Mouse (Mus musculus): ENCODE results near the gene Ykt6. TPM values are rescaled to one million over a fixed set of nuclear protein-coding genes. Genes with fewer than 3 reads are reported as not detected.

Ykt6 gene
- total and polyA plus RNA-seq, 3 experiments = 11.6 to 51.5 (median 22.5) TPM

- no peaks in the 10 kb centered on the region for H3K9me3 ChIP-seq (replicated peaks)
- peaks cover 4% of the 10 kb centered on the region; the same call in 1 of the 2 replicates for H3K4me1 ChIP-seq (ENCODE audit: insufficient read depth, low read depth, low read length)
- no peak for DNase-seq (ENCODE audit: low spot score)
- peaks cover 22% of the 10 kb centered on the region for H3K27me3 ChIP-seq (ENCODE audit: insufficient read depth, low read length)
- ATAC-seq (ENCODE audit: extremely low read depth, insufficient number of reproducible peaks, low FRiP score, poor library complexity, severe bottlenecking) = no peak
- TF ChIP-seq GATA1 (IDR thresholded peaks at IDR 0.05; ENCODE audit: borderline replicate concordance, low read length) (no peak), POLR2AphosphoS5 (IDR thresholded peaks at IDR 0.05; ENCODE audit: insufficient replicate concordance, low read depth, low read length) (no peak), GATA2 (IDR thresholded peaks at IDR 0.05; ENCODE audit: borderline replicate concordance, low read depth, low read length) (no peak), TAL1 (conservative IDR thresholded peaks at IDR 0.05; ENCODE audit: low read depth, low read length) (no peak), CTCF (IDR thresholded peaks at IDR 0.05; ENCODE audit: low read depth, low read length) (no peak)
- H3K4me3 ChIP-seq (ENCODE audit: low read depth, low read length) = no peak overlapping the region
- H3K36me3 ChIP-seq (replicated peaks) = no peaks in the 10 kb centered on the region
Observed at GRCm38 (mm10) chr11:5913936-5914335, 41.6 kb upstream of the Ykt6 start.

DNA sequence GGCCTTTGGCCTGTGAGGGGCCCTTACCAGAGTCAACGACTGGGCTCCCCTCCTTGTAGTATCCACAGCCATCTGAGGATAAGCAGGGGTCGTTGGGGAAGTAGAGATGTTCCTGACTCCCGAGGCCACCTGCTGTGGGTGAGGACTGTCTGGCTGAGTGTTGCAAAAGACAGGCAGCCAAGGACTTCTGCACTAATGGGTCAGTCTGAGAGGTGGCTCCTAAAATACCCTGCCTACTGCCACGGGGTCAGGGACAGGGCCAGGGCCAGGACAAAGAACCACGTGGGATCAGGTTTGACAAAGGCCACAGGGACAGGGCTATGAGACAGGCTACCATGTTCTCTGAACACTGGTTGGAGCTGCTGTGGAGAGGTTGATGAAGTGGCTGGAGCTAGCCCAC lies 40.6 kb upstream of the Ykt6 start:
- Histone ChIP-seq H3K4me1 (ENCODE audit: insufficient read depth, low read depth, low read length) (peaks cover 4% of the 10 kb centered on the region; the same call in 1 of the 2 replicates), H3K27me3 (ENCODE audit: insufficient read depth, low read length) (peaks cover 22% of the 10 kb centered on the region), H3K4me3 (ENCODE audit: low read depth, low read length) (no peak overlapping the region), H3K9me3 (replicated peaks) (no peaks in the 10 kb centered on the region), H3K36me3 (replicated peaks) (no peaks in the 10 kb centered on the region)
- TF ChIP-seq GATA2 (IDR thresholded peaks at IDR 0.05; ENCODE audit: borderline replicate concordance, low read depth, low read length) (no peak), POLR2AphosphoS5 (IDR thresholded peaks at IDR 0.05; ENCODE audit: insufficient replicate concordance, low read depth, low read length) (no peak), TAL1 (conservative IDR thresholded peaks at IDR 0.05; ENCODE audit: low read depth, low read length) (no peak)
- ATAC-seq (ENCODE audit: extremely low read depth, insufficient number of reproducible peaks, low FRiP score, poor library complexity, severe bottlenecking) (no peak), DNase-seq (ENCODE audit: low spot score) (no peak)

GRCm38 (mm10) chr11:5915429-5916177 lies 39.9 kb upstream of the Ykt6 start:
- DNase-seq (ENCODE audit: low spot score) (no peak), ATAC-seq (ENCODE audit: extremely low read depth, insufficient number of reproducible peaks, low FRiP score, poor library complexity, severe bottlenecking) (no peak)
- Histone ChIP-seq H3K4me1 (ENCODE audit: insufficient read depth, low read depth, low read length) (peaks cover 4% of the 10 kb centered on the region), H3K36me3 (replicated peaks) (no peaks in the 10 kb centered on the region), H3K4me3 (ENCODE audit: low read depth, low read length) (no peak overlapping the region), H3K9me3 (replicated peaks) (no peaks in the 10 kb centered on the region), H3K27me3 (ENCODE audit: insufficient read depth, low read length) (peaks cover 16% of the 10 kb centered on the region)
- TF ChIP-seq POLR2AphosphoS5 (IDR thresholded peaks at IDR 0.05; ENCODE audit: insufficient replicate concordance, low read depth, low read length) (no peak), GATA1 (IDR thresholded peaks at IDR 0.05; ENCODE audit: borderline replicate concordance, low read length) (no peak), TAL1 (conservative IDR thresholded peaks at IDR 0.05; ENCODE audit: low read depth, low read length) (no peak), GATA2 (IDR thresholded peaks at IDR 0.05; ENCODE audit: borderline replicate concordance, low read depth, low read length) (no peak), CTCF (IDR thresholded peaks at IDR 0.05; ENCODE audit: low read depth, low read length) (no peak)

DNA sequence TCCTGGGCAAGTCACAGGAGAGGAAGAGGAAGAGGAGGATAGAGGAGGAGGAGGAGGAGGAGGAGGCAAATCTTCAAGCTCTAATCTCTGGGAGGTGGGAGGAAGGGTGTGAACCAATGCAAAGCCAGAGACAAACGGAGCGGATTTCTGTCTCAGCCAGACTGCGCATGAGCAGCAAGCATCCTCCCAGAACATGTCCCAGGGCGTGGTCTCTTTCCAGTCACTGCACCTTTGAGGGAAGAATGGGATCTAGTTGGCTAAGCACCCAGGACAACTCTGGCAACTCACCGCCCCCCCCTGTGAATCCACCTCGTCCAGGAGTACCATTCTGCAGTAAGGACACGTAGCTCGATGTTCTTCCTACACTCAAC lies 39.3 kb upstream of the Ykt6 start:
- ATAC-seq (ENCODE audit: extremely low read depth, insufficient number of reproducible peaks, low FRiP score, poor library complexity, severe bottlenecking) (no peak; the same call in 1 of the 2 replicates), DNase-seq (ENCODE audit: low spot score) (no peak)
- TF ChIP-seq TAL1 (conservative IDR thresholded peaks at IDR 0.05; ENCODE audit: low read depth, low read length) = no peak

GRCm38 (mm10) chr11:5918111-5918510 lies 37.4 kb upstream of the Ykt6 start:
- no peaks in the 10 kb centered on the region for H3K9me3 ChIP-seq (replicated peaks)
- no peak for DNase-seq (ENCODE audit: low spot score)
- ATAC-seq (ENCODE audit: extremely low read depth, insufficient number of reproducible peaks, low FRiP score, poor library complexity, severe bottlenecking) = no peak
- H3K36me3 ChIP-seq (replicated peaks) = no peaks in the 10 kb centered on the region
- peaks cover 9% of the 10 kb centered on the region for H3K27me3 ChIP-seq (ENCODE audit: insufficient read depth, low read length)
- H3K4me1 ChIP-seq (ENCODE audit: insufficient read depth, low read depth, low read length) = peaks cover 4% of the 10 kb centered on the region
- TF ChIP-seq TAL1 (conservative IDR thresholded peaks at IDR 0.05; ENCODE audit: low read depth, low read length) (no peak), GATA1 (IDR thresholded peaks at IDR 0.05; ENCODE audit: borderline replicate concordance, low read length) (no peak), CTCF (IDR thresholded peaks at IDR 0.05; ENCODE audit: low read depth, low read length) (no peak), POLR2AphosphoS5 (IDR thresholded peaks at IDR 0.05; ENCODE audit: insufficient replicate concordance, low read depth, low read length) (no peak), GATA2 (IDR thresholded peaks at IDR 0.05; ENCODE audit: borderline replicate concordance, low read depth, low read length) (no peak)
- H3K4me3 ChIP-seq (ENCODE audit: low read depth, low read length) = no peak overlapping the region

More for the DNA sequence above, 39.3 kb upstream of the Ykt6 start:
- Histone ChIP-seq H3K9me3 (replicated peaks) (no peaks in the 10 kb centered on the region), H3K36me3 (replicated peaks) (no peaks in the 10 kb centered on the region), H3K27me3 (ENCODE audit: insufficient read depth, low read length) (peaks cover 13% of the 10 kb centered on the region), H3K4me1 (ENCODE audit: insufficient read depth, low read depth, low read length) (peaks cover 4% of the 10 kb centered on the region), H3K4me3 (ENCODE audit: low read depth, low read length) (no peak overlapping the region)

- no peaks in the 10 kb centered on the region for H3K9me3 ChIP-seq (replicated peaks)
- no peak overlapping the region for H3K4me3 ChIP-seq (ENCODE audit: low read depth, low read length)
- H3K27me3 ChIP-seq (ENCODE audit: insufficient read depth, low read length) = peaks cover 5% of the 10 kb centered on the region; the same call in 1 of the 2 replicates
- TF ChIP-seq TAL1 (conservative IDR thresholded peaks at IDR 0.05; ENCODE audit: low read depth, low read length) (no peak), POLR2AphosphoS5 (IDR thresholded peaks at IDR 0.05; ENCODE audit: insufficient replicate concordance, low read depth, low read length) (no peak), GATA2 (IDR thresholded peaks at IDR 0.05; ENCODE audit: borderline replicate concordance, low read depth, low read length) (no peak), GATA1 (IDR thresholded peaks at IDR 0.05; ENCODE audit: borderline replicate concordance, low read length) (no peak)
- H3K4me1 ChIP-seq (ENCODE audit: insufficient read depth, low read depth, low read length) = peaks cover 4% of the 10 kb centered on the region
- ATAC-seq (ENCODE audit: extremely low read depth, insufficient number of reproducible peaks, low FRiP score, poor library complexity, severe bottlenecking) (no peak), DNase-seq (ENCODE audit: low spot score) (no peak)
- H3K36me3 ChIP-seq (replicated peaks) = no peaks in the 10 kb centered on the region
Observed at GRCm38 (mm10) chr11:5919606-5920005, 35.9 kb upstream of the Ykt6 start.

Data from G1E (cell line).